ENCODE assay signal across 31 mouse cellular contexts in the genomic region with DNA sequence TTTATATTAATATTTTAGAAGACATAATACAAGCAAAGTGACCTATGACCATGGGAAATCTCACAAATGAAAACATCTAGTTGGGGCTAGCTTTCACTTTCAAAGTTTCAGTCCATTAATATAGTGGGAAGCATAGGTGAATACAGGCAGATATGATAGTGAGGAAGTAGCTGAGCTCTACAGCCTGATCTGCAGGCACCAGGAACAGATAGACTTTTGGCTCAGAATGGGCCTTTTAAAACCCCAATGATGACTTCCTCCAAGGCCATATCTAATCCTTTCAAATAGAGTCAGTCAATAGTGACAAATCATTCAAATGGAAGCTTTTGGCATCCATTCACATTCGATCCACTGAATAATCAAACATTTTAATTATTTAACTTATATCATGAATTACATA.
"Had no signal": no experiment of that assay in that cellular context is flagged by ENCODE, and none has a peak within 500 bp of the region (broad histone marks: within the 10 kb centered on the region; RNA-seq: fewer than 3 reads in every experiment).

No protein-coding gene starts in this region.

- H3K4me3 ChIP-seq: heart, embryonic 10.5 days; heart, embryonic 12.5 days; heart, embryonic 13.5 days; heart, embryonic 15.5 days; hindbrain, embryonic 10.5 days; hindbrain, embryonic 12.5 days; hindbrain, embryonic 13.5 days; hindbrain, embryonic 15.5 days; intestine, embryonic 15.5 days; kidney, embryonic 15.5 days; layer of hippocampus, adult 2 months; left cerebral cortex, adult 2 months had no signal

- H3K27ac ChIP-seq: heart, embryonic 10.5 days; heart, embryonic 13.5 days; heart, embryonic 15.5 days; hindbrain, embryonic 10.5 days; hindbrain, embryonic 12.5 days; hindbrain, embryonic 13.5 days; hindbrain, embryonic 14.5 days; hindbrain, embryonic 15.5 days; hindbrain, postnatal 0 days; intestine, embryonic 15.5 days; kidney, embryonic 15.5 days; kidney, postnatal 0 days; layer of hippocampus, adult 2 months; left cerebral cortex, adult 2 months had no signal

- H3K4me1 ChIP-seq: heart, embryonic 10.5 days; heart, embryonic 12.5 days; heart, embryonic 13.5 days; heart, embryonic 15.5 days; hindbrain, embryonic 10.5 days; hindbrain, embryonic 12.5 days; hindbrain, embryonic 13.5 days; hindbrain, embryonic 15.5 days; intestine, embryonic 15.5 days; kidney, embryonic 15.5 days had no signal

- DNase-seq: heart, postnatal 10 days; heart, postnatal 14 days; heart, postnatal 36 days; heart, postnatal 4 days; kidney, adult 11 months; kidney, adult 18-20 months; kidney, adult 2 months; kidney, adult 8-10 months; kidney, adult 9 months; kidney, postnatal 10 days; kidney, postnatal 14 days; kidney, postnatal 25 days; kidney, postnatal 36 days; kidney, postnatal 4 days; layer of hippocampus, adult 9-11 months; layer of hippocampus, postnatal 36 days had no signal

- H3K27me3 ChIP-seq: heart, embryonic 12.5 days; heart, embryonic 13.5 days; heart, embryonic 15.5 days; hindbrain, embryonic 12.5 days; hindbrain, embryonic 13.5 days; hindbrain, embryonic 15.5 days; intestine, embryonic 15.5 days; kidney, embryonic 15.5 days had no signal

- H3K36me3 ChIP-seq: heart, embryonic 10.5 days; heart, embryonic 12.5 days; heart, embryonic 13.5 days; heart, embryonic 15.5 days; hindbrain, embryonic 10.5 days; hindbrain, embryonic 12.5 days; hindbrain, embryonic 13.5 days; hindbrain, embryonic 15.5 days; intestine, embryonic 15.5 days; kidney, embryonic 15.5 days had no signal

- H3K9me3 ChIP-seq: heart, embryonic 10.5 days; heart, embryonic 13.5 days; heart, embryonic 15.5 days; hindbrain, embryonic 10.5 days; hindbrain, embryonic 12.5 days; hindbrain, embryonic 15.5 days; intestine, embryonic 15.5 days; kidney, embryonic 15.5 days had no signal

- H3K9ac ChIP-seq: heart, embryonic 12.5 days; heart, embryonic 13.5 days; heart, embryonic 15.5 days; hindbrain, embryonic 12.5 days; hindbrain, embryonic 13.5 days; hindbrain, embryonic 14.5 days; hindbrain, embryonic 15.5 days; intestine, embryonic 15.5 days; kidney, embryonic 15.5 days had no signal
